Mouse (Mus musculus) left cerebral cortex, adult 11 months (tissue): ENCODE results near the gene Pdzk1ip1.

ENCODE experiments used
- DNase-seq: peaks from one replicate; pipeline ENCODE4 v3.0.0; 2022; ENCODE audit warnings: low spot score

The Pdzk1ip1 gene

GRCm38 (mm10) chr4:115123507-115123906, 35.0 kb downstream of the Pdzk1ip1 start:
- DNase-seq, result no peak

DNA sequence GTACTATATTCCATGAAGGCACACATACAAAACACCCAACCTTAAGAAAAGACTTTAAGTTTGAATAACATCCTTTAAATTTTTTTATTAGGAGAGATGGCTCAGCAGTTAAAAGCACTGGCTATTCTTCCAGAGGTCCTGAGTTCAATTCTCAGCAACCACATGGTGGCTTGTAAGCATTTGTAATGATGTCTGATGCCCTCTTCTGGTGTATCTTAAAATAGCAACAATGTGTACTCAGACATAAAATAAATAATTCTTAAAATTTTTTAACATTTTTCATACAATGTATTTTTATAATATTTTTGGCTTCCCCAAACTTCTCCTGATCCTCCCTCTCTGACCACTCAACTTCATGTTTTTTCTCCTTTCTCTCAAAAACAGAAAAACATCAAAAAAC, 36.2 kb downstream of the Pdzk1ip1 start:
- DNase-seq, result no peak

- DNase-seq, result no peak
Measured at GRCm38 (mm10) chr4:115133085-115133484, 44.6 kb downstream of the Pdzk1ip1 start.

- peak; percentile 58 for DNase-seq
Measured at GRCm38 (mm10) chr4:115133621-115134295, 45.2 kb downstream of the Pdzk1ip1 start, which contains the start of gene Cyp4x1. Cyp4x1 (minus strand) TSS chr4:115134281.

GRCm38 (mm10) chr4:115134296-115134630, 45.8 kb downstream of the Pdzk1ip1 start:
- no peak for DNase-seq
